Mouse (Mus musculus) small intestine, adult 2 months (tissue): ENCODE measurements at regions not wholly inside any gene's neighbourhood (a gene's known extent, or its start where the extent isn't known, plus 50 kb on each side); places are given as distances from the start of the nearest gene placed in this dataset.
"Not testable (repeated sequence)": the region's sequence is repeated elsewhere in the genome, so short reads cannot be mapped to it uniquely, and the experiment has no call there.

Source experiments
- H3K27ac ChIP-seq: fragments of 200-500 bp; 2 replicates; pipeline ENCODE4 v1.5.1; 2012; ENCODE audit warnings: low read depth, low read length, control low read depth, inconsistent platforms; ENCODE audit not compliant: insufficient read depth
- H3K27me3 ChIP-seq: fragments of 200-500 bp; 2 replicates; pipeline ENCODE4 v1.6.1; 2012; ENCODE audit warnings: mild to moderate bottlenecking, moderate library complexity, low read length, inconsistent platforms; ENCODE audit not compliant: control insufficient read depth, insufficient read depth
- H3K36me3 ChIP-seq: fragments of 200-500 bp; 2 replicates; pipeline ENCODE4 v1.6.1; 2012; ENCODE audit warnings: mild to moderate bottlenecking, low read length, control low read depth, inconsistent platforms; ENCODE audit not compliant: control insufficient read depth, insufficient read depth
- H3K4me1 ChIP-seq: fragments of 200-500 bp; 2 replicates; pipeline ENCODE4 v1.6.1; 2012; ENCODE audit warnings: low read length, inconsistent platforms, mixed read lengths; ENCODE audit not compliant: control insufficient read depth, insufficient read depth, insufficient read length
- H3K4me3 ChIP-seq: fragments of 200-500 bp; 2 replicates; pipeline ENCODE4 v1.5.1; 2012; ENCODE audit warnings: low read depth, mild to moderate bottlenecking, control low read depth, inconsistent platforms, low read length, moderate library complexity
- CTCF ChIP-seq: fragments of 200-500 bp; IDR thresholded peaks from 2 replicates; pipeline ENCODE4 v1.5.1; 2012; ENCODE audit warnings: low read depth, mild to moderate bottlenecking, control low read depth, inconsistent platforms, low read length, moderate library complexity, mixed read lengths; ENCODE audit not compliant: insufficient replicate concordance, insufficient read length; ENCODE audit errors: extremely low read depth
- POLR2A ChIP-seq: fragments of 200-500 bp; IDR thresholded peaks from 2 replicates; pipeline ENCODE4 v1.6.1; 2012; ENCODE audit warnings: low read depth, mild to moderate bottlenecking, control low read depth, inconsistent platforms, low read length, moderate library complexity
- WGBS: fragments of 180-500 bp; shearing (Covaris S2); methylation state at CpG from one replicate; pipeline ENCODE4 v1.1.7; 2018; 5-methylcytosine and 5-hydroxymethylcytosine counted together

GRCm38 (mm10) chr15:16909396-16909795 is 180.8 kb downstream of the Cdh9 start:
- TF ChIP-seq CTCF (no peak), POLR2A (no peak)
- 23% methylated on average over 1 of the region's 1 CpGs for WGBS
- H3K36me3 ChIP-seq = no peaks in the 10 kb centered on the region
- no peaks in the 10 kb centered on the region for H3K4me1 ChIP-seq
- no peak overlapping the region for H3K27ac ChIP-seq
- H3K27me3 ChIP-seq = no peaks in the 10 kb centered on the region
- no peak overlapping the region for H3K4me3 ChIP-seq

DNA sequence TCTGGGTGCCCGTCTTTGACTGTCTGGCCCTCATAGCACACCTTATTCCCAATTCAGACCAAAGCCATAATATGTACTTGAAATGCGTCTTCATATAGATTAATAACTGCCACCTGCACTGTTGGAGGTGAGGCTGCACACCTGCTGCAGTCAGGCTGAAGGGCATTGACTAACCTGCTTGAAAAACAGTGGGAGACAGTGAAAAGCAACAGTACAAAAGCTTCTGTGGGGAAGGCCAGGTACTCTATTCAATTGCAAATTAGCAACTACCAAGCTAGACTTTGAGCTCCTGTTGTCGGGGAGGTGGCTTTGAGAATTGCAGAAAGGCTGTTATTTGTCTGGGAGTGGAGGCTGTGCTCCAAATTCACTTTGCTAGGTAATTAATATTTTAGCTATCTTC is 181.4 kb downstream of the Cdh9 start:
- WGBS = 35% methylated on average over 3 of the region's 3 CpGs
- not testable (repeated sequence) for H3K4me1 ChIP-seq, H3K4me3 ChIP-seq, H3K36me3 ChIP-seq, H3K27me3 ChIP-seq, H3K27ac ChIP-seq

- no peak overlapping the region for H3K27ac ChIP-seq
- WGBS = 42% methylated on average over 2 of the region's 2 CpGs
Observed at GRCm38 (mm10) chr15:16914966-16915569, 186.5 kb downstream of the Cdh9 start.

GRCm38 (mm10) chr15:16923246-16923645 is 194.7 kb downstream of the Cdh9 start:
- TF ChIP-seq CTCF (no peak), POLR2A (no peak)
- Histone ChIP-seq H3K27me3 (no peaks in the 10 kb centered on the region), H3K4me3 (no peak overlapping the region), H3K36me3 (no peaks in the 10 kb centered on the region), H3K27ac (no peak overlapping the region), H3K4me1 (no peaks in the 10 kb centered on the region)
- WGBS = 90% methylated on average over 1 of the region's 1 CpGs

More at GRCm38 (mm10) chr15:16914966-16915569, 186.5 kb downstream of the Cdh9 start:
- no peaks in the 10 kb centered on the region for H3K27me3 ChIP-seq
- no peak overlapping the region for H3K4me3 ChIP-seq
- no peaks in the 10 kb centered on the region for H3K36me3 ChIP-seq
- TF ChIP-seq POLR2A (no peak), CTCF (no peak)
- peaks cover 4% of the 10 kb centered on the region for H3K4me1 ChIP-seq

DNA sequence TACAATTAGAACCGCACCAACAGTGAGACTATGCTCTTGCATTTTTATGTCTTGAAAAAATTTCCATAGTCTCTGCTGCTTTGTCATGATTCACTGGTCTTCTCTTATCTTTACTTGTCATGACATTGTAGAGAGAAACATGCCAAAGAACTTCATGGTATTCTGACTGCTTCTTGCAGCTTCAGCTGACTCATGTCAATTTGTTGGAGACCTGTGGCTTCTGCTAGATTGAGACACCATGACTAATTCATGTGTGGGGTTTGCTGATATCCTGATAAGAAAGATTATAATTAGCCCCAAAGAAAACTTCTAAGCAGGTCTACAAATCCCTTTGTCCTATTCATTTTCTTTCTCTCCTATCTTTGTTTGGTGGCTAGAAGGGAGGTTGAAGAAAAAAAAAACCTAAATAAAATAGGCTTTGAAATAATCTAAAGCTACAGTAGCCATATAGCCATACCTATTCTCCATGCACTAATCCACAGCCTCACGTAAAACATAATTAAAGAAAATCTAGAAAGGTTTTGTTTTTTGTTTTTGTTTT is 204.7 kb downstream of the Cdh9 start:
- WGBS = 90% methylated on average over 2 of the region's 2 CpGs
- no peaks in the 10 kb centered on the region for H3K36me3 ChIP-seq
- H3K27me3 ChIP-seq = no peaks in the 10 kb centered on the region
- no peaks in the 10 kb centered on the region for H3K4me1 ChIP-seq
- H3K27ac ChIP-seq = no peak overlapping the region
- no peak overlapping the region for H3K4me3 ChIP-seq
- TF ChIP-seq POLR2A (no peak), CTCF (no peak)

GRCm38 (mm10) chr15:16934438-16934837 is 205.9 kb downstream of the Cdh9 start:
- no peak overlapping the region for H3K27ac ChIP-seq
- no peaks in the 10 kb centered on the region for H3K4me1 ChIP-seq
- no peaks in the 10 kb centered on the region for H3K27me3 ChIP-seq
- H3K4me3 ChIP-seq = no peak overlapping the region
- WGBS = 88% methylated on average over 3 of the region's 3 CpGs
- no peak for TF ChIP-seq POLR2A
- no peak for TF ChIP-seq CTCF
- no peaks in the 10 kb centered on the region for H3K36me3 ChIP-seq

DNA sequence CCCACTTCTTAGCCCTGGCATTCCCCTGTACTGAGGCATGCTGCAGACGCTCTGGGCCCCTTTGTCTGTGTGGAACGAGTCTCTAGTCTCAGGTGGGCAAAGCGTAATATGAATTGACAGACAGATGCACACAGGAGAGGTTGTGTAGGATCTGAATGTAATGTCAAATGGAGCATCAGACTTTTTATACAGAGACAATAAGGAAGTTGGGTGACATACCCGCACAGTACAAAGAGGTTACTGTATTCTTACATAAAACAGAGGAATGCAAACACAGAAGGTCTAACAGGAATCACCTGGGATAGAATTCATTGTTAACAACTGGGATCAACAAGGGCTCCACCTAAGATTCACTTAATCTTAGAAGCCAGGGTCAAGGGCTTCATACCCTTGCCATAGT is 247.3 kb downstream of the Cdh9 start:
- H3K27me3 ChIP-seq, H3K4me3 ChIP-seq, H3K36me3 ChIP-seq, H3K4me1 ChIP-seq, H3K27ac ChIP-seq: not testable (repeated sequence)
- WGBS = 59% methylated on average over 4 of the region's 4 CpGs

DNA sequence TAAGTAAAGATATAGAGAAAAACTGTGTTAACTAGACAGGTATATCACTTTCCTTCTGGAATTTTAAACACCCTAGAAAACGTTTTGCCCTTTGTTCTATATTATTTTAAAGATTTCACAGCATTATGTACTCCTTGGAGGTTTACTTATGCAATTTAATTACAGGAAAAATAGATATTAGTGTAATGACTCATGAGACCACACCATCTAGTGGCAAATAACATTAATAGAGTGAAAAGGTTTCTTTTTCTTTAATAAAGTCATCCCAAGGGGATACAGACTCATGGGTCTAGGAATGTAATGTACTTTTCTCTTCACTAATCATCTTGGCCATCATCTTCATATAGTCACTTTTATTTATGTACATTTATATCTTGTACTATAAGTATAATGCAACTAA is 262.3 kb downstream of the Cdh9 start:
- no peaks in the 10 kb centered on the region for H3K4me1 ChIP-seq
- WGBS = 0% methylated on average over 1 of the region's 1 CpGs
- no peak overlapping the region for H3K4me3 ChIP-seq
- H3K27me3 ChIP-seq = no peaks in the 10 kb centered on the region
- H3K36me3 ChIP-seq = no peaks in the 10 kb centered on the region
- TF ChIP-seq POLR2A (no peak), CTCF (no peak)
- H3K27ac ChIP-seq = no peak overlapping the region
